Mouse (Mus musculus): ENCODE measurements around the gene Pcbp1. TPM values are rescaled to one million over a fixed set of nuclear protein-coding genes. Genes with fewer than 3 reads are reported as not detected.
"Not testable (repeated sequence)": the region's sequence is repeated elsewhere in the genome, so short reads cannot be mapped to it uniquely, and the experiment has no call there.

Pcbp1 gene
- total RNA-seq, 1 experiment from 2014 or later = 260 TPM

DNA sequence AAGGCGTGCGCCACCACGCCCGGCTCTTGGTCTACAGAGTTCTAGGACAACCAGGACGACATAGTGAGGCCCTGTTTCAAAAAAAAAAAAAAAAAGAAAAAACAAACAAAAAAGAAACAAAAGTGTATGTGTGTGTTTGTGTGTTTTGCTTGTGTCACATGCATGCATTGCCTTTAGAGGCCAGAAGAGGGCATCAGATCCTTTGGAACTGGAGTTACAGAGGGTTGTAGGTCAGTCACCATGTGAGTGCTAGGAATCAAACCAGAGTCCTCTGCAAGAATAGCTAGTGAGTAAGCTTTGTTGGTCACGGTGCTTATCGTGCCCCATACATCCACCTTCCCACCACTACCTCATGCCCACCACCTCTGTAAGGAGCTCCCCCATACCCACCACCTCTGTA, 31.4 kb downstream of the Pcbp1 start:
- DNase-seq = no peak

DNA sequence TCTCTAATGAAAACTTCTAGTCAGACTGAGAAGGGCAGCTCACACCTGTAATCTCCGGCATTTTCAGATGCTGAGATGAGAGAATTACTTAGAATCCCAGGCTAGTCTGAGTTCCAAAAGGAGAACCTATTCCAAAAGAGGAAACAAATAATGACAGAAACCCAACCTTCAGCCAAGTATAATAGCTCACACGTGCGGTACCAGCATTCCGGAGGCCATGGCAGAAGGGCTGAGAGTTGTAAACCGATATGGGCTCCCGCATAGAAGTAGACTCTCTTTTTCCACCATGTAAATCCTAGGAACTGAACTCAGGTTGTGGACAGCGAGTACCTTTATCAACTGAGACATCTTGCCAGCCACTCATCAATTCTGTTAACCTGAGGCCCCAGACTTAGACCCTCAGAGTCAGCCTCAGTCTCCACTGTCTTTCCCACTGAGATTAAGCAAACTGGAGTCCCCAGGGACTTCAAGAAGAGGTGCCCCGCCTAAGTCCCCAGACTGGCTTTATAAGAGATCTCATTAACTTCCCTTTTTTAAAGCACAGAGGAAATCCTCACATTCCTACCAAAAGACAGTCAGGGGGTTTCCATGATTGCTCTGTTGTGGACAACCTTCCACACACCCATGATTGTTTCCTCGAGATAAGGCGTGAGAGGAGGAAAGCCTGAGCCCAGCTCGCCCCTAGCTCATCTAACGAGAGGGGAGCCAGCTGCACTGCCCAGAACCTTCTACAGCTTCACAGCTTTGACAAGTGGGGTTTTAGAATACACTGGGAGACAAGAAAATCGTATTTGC, 32.5 kb downstream of the Pcbp1 start:
- DNase-seq = no peak

DNA sequence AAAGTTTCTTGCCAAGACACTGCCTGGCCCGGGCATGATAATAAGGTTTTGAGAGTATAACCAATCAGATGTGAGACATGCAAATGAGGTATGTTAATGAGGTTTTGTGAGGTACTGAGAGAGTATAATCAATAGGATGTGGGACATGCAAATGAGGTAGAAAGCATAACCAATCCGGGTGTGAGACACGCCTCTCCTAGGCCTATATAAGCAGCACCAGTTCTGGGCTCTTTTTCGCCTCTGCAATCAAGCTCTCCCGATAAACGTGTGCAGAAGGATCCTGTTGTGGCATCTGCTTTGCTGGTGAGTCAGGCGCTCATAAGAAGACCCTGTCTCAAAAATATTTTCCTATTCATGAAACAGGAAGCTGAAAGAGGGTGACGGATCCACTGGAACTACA, 35.7 kb downstream of the Pcbp1 start:
- DNase-seq = not testable (repeated sequence)

DNA sequence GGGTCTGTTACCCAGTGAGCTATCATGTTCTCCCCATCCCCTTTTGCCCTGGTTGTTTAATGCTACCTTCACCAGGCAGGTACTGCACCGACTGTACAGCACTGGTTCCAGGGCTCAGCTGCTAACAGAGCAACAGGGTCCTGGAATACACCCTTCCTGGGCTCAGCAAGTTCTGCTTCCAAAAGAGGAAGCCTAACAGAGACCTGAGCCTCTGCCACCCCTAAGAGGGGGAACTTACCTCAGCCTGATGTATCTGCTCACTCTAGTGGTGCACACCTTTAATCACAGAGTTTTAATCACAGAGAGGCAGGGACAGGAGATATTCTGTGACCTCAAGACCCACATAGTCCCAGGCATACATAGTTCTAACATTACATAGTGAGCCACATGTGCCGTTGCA, 36.2 kb downstream of the Pcbp1 start:
- DNase-seq = no peak

DNA sequence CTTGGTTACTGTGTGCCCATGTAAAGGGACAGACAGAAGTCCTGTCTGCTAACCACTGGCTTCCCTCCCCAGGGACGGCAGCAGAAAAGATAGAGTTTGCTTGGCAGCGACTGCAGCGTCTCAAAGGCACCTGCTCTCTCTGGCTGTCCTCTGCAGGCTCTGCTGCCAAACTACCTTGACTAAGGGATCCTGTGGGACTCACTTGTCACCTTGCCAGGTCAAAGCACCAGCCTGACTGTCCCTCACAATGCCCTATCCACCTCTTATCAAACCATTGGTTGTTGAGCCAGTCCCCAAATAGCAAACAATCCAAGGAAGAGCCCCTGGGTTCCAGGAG, 38.0 kb downstream of the Pcbp1 start:
- peak; percentile 56 for DNase-seq

DNA sequence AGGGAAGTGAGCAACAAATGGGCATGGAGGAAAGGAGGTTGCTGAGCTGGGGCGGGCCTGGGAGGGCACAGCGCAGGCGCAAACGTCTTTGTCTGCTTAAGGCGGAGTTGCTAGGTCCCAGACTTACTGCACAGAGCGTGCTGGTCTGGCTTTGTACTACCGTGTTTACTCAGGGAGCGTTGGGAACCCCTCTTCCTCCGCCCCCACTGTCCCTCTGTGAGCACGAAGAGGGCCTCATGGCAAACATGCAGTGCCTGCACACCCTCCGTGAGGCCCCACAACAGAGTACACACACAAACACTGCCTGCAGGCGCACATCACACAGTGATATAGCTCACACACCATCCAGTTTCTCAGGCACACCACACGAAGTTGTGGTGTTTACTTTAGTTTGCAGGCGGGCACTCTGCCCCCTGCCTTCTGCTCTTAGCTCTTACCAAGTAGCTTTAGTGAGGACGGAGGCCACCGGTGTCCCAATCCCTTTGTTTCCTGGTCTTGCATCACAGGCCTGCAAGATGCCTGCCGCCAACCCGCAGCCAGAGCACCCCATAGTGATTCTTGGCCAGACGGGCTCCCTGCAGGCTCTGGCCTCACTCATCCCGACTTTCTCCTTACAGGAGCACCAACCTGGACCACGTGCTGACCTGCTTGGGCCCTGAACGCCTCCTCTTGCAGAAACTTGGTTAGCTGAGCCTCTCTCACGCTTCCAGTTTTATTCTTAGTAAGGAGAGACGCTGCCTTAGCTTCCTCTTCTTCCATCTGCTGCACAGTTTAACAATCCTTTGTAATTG, 38.6 kb downstream of the Pcbp1 start:
- peak; percentile 91 for DNase-seq

DNA sequence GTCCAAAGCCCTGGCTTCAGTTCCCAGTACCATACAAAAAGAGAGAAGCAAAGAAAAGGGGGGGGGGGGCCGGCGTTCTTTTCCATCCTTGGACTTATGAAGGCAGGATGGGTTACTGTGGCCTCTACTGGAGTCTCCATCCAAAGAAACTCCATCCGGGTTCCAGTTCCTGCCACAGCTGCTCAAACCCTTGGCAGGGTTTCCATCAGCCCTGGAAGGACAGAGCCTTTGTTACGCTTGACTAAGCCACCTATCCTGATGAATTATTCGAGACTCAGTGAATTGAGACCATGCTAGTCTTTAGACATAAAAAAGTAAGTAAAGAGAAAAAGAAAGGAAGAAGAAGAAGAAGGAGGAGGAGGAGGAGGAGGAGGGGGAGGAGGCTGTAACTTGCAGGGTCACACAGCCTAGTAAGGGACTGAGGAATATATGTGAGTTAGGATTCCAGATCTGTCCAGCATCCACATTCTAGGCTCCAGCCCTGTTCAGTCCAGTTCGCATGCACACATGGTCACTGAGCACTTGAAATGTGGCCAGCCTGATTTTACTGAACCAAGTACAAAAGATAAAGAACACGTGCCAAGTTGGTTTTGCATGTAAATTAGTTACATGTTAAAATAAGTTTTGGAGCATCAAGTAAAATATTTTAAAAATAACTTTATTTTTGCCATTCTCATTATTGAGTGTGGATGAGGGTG, 40.0 kb downstream of the Pcbp1 start:
- no peak for DNase-seq

DNA sequence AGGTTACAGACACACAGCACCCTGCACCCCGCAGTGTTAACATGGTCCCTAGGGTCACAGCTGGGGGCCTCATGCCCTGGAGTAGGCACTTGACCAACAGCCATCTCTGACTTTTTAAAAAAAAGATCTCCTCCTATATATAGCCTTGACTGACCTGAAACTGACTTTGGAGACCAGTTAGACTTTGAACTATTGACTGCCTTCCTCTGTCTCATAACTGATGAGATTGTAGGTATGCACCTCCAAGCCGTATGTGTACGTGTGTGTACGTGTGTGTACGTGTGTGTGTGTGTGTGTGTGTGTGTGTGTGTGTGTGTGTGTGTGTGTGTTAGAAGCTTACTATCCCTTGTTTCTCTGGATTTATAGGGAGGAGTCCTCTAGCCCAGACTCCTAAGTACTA, 44.2 kb downstream of the Pcbp1 start:
- DNase-seq = no peak

DNA sequence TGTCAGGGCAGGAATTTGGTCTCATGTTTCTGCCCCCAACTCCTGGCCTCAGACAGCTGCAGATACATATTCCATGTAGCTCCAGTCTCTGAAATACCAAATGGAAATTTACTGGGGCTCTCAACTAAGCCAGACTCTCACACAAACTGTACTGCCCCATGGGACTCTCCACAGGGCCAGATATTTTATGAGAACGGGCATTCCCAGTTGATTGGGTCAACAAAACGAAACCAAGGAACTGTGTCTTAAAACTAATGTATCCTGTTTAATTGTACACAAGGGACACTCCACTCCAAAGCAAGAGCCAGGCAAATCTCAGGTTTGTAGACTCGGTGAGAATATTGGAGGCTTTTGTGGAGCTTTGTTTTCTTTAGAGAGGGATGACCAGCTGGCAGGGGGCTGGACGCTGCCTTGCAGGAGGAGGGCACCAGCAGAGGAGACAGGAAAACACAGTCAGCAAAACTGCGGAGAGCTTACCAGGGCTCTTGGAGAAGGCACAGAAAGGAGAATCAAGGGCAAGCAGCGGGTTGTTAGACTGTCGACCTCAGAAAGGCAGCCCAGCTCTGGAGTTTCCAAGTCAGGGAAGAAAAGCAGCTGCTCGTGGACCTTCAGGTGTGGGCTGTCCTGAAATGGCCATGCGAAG, 45.8 kb downstream of the Pcbp1 start:
- peak; percentile 70 for DNase-seq

DNA sequence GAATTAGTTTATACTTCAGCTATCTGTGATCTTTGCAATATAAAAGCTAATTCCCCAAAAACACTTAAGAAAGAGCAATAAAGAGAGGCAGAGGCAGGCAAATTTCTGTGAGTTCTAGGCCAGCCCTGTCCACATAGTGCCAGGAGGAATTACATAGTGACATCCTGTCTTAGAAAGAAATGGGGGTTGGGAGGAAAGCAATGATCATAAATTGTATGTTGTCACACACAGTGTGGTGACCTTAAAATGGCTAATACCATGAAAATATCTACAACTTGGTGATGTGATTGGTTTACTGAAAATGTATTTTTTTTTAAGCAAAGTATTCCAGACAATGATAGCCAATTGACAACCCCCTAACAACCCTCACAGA, 46.3 kb downstream of the Pcbp1 start:
- DNase-seq = no peak

DNA sequence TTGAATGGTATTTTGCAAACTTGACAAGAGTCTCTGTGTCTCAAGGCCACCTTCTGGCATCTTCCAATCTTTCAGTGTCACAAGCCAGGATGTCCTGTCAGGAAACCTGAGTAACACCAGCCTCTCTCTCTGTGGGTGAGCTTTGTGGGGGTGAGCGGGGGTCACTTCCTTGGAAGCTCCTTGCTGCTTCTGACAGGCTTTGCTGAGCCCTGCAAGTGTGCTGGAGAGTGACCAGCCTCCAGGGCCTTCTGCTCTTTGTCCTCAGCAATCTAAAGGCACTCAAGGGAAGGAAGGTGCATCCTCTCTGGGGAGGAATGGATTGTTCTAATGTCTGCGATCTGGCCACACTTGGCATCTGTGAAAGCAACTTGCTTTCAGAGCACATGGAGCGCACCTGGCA, 46.8 kb downstream of the Pcbp1 start:
- DNase-seq = peak; percentile 65

DNA sequence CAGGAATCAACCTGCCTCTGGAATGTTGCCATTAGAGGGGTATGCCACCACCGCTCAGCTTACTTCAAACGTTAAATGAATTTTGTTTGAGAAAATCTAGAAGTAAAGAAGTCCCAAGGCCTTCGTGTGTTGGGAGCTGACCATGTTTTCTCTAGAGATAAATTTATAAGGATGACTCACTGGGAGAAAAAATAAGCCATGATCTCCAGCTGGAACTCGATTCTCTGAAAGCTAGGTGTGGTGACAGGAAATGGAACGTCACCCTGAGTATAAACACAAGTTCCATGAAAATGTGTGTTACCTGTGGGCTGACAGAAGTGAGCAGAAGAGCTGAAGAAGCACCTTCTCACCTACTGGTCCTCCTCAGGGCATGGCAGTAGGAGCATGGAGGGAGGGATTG, 49.2 kb downstream of the Pcbp1 start:
- no peak for DNase-seq

DNA sequence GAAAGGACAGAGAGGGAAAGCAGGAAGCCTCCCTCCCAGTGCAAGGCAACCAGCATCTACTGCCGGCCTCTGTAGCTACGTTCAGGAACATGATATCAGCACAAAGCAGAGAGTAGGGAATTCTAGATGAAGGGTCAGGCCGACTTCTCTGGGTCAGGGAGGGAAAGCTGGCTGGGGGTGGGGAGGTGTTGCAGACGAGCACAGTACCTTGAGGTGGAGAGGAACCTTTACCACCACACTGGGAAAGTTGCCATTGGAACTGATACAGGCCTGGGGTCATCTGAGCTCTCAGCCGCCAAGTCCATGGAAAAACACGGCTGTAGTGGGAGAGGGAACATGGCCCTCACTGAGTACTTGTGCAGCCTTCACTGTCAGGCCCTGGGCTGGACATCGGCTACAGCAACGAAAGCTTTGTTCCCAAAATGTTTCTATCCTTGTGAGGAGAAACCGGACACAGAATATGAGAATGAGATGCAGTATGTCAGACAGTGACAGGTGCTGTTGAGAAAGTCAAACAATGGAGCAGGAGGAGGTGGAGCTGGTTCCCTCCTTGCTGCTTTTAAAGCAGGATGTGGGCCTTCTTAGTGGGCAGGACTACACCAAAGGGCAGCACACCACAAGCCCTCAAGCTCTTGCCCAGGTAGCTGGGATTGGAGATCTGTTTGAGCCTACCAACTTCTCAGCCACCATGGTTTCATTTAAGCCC, 50.5 kb downstream of the Pcbp1 start:
- DNase-seq = peak; percentile 32

DNA sequence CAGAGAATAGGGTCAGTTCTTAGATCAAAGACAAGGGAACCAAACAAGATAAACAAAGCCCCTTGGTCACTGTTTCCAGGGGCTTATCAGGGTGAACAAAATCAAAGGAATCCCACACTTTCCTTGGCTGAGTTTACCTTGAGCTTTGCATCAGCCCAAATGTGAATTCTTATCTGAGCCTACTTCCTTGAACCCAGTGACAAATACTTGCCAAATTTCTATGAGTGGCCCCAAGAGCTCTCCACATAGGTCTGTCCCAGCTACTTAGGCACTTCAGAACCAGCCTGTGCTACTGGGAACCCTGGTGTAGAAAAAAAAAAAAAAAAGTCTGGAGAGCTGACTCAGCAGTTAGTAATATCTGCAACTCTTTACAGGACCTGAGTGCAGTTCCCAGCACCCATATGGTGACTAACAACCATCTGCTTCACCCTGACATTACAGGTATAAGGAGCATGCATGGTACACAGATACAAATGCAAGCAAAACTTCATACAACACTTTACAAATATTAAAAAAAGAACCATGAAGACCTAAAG, 51.4 kb downstream of the Pcbp1 start:
- DNase-seq = no peak

Small RNA genes within 50 kb of the gene (microRNA-seq; reads per million reads assigned to microRNA genes)
- gene Gm22184 = 0 reads per million in 2 experiments

Other genes starting within 250 kb of the Pcbp1 start
- 84.9 and 89.9 TPM in 2 replicates for gene Fam136a, start 160.7 kb downstream of the Pcbp1 start, total RNA-seq (2021)
- gene Snrpg, start 155.0 kb downstream of the Pcbp1 start, total RNA-seq (2021) = 248 and 268 TPM in 2 replicates
- gene Pcyox1, start 129.2 kb downstream of the Pcbp1 start, total RNA-seq (2021) = 145 and 151 TPM in 2 replicates
- gene Tia1, start 122.1 kb downstream of the Pcbp1 start, total RNA-seq (2021) = 48.8 and 69.5 TPM in 2 replicates
- 0.78 TPM in 1 of 2 replicates, not detected in the other for gene Gm44790, start 99.7 kb downstream of the Pcbp1 start, total RNA-seq (2021)
- 15.6 and 16.4 TPM in 2 replicates for gene C87436, start 87.9 kb downstream of the Pcbp1 start, total RNA-seq (2021)
- 0.41 TPM in 1 of 2 replicates, not detected in the other for gene Asprv1, start 101.8 kb upstream of the Pcbp1 start, total RNA-seq (2021)
- 11.0 and 12.3 TPM in 2 replicates for gene Mxd1, start 142.8 kb upstream of the Pcbp1 start, total RNA-seq (2021)
- 65.4 and 68.1 TPM in 2 replicates for gene Snrnp27, start 158.2 kb upstream of the Pcbp1 start, total RNA-seq (2021)
- 13.7 and 16.2 TPM in 2 replicates for gene Gmcl1, start 207.1 kb upstream of the Pcbp1 start, total RNA-seq (2021)